Mouse (Mus musculus) T-helper 17 cell (primary cell): ENCODE measurements at regions not wholly inside any gene's neighbourhood (a gene's known extent, or its start where the extent isn't known, plus 50 kb on each side); places are given as distances from the start of the nearest gene placed in this dataset.

Source experiments
- in situ Hi-C, 2 experiments: fragments of 300-600 bp; cut with MboI, MseI; formaldehyde crosslinking; loops; 1 replicate in 1 of 2; 2 replicates in 1 of 2; pipeline ENCODE4 v1.15.1; 2025; ENCODE audit warnings: high pct_unique_total_duplicates in 2 of 2

- in situ Hi-C loops = no loop called here
Measured at GRCm38 (mm10) chr1:166807163-166807945, 125.7 kb upstream of the Fmo9 start.

- in situ Hi-C loops = no loop called here
Measured at GRCm38 (mm10) chr1:166811341-166812071, 129.9 kb upstream of the Fmo9 start.

GRCm38 (mm10) chr1:166812072-166812461 lies 130.4 kb upstream of the Fmo9 start:
- in situ Hi-C loops = no loop called here

GRCm38 (mm10) chr1:166812920-166813439 lies 131.3 kb upstream of the Fmo9 start:
- in situ Hi-C loops = no loop called here

- in situ Hi-C loops = no loop called here
Measured at GRCm38 (mm10) chr1:166817927-166818326, 136.3 kb upstream of the Fmo9 start.

GRCm38 (mm10) chr1:166818682-166819081 lies 137.0 kb upstream of the Fmo9 start:
- in situ Hi-C loops = no loop called here

- in situ Hi-C loops = no loop called here
Measured at GRCm38 (mm10) chr1:166819420-166819819, 137.8 kb upstream of the Fmo9 start.

- in situ Hi-C loops = no loop called here
Measured at GRCm38 (mm10) chr1:166820050-166820449, 138.4 kb upstream of the Fmo9 start.

- in situ Hi-C loops = no loop called here
Measured at GRCm38 (mm10) chr1:166821146-166821545, 139.5 kb upstream of the Fmo9 start.

GRCm38 (mm10) chr1:166837299-166837698 lies 155.7 kb upstream of the Fmo9 start:
- in situ Hi-C loops = no loop called here

GRCm38 (mm10) chr1:166839833-166840232 lies 158.2 kb upstream of the Fmo9 start:
- in situ Hi-C loops = no loop called here

- in situ Hi-C loops = no loop called here
Measured at GRCm38 (mm10) chr1:166843397-166843877, 157.8 kb upstream of the Fam78b start.

- in situ Hi-C loops = no loop called here
Measured at GRCm38 (mm10) chr1:166846566-166846965, 154.7 kb upstream of the Fam78b start.

GRCm38 (mm10) chr1:166847233-166847632 lies 154.0 kb upstream of the Fam78b start:
- in situ Hi-C loops = no loop called here

GRCm38 (mm10) chr1:166848015-166848535 lies 153.1 kb upstream of the Fam78b start:
- in situ Hi-C loops = no loop called here

GRCm38 (mm10) chr1:166855988-166856387 lies 145.2 kb upstream of the Fam78b start:
- in situ Hi-C loops = no loop called here

GRCm38 (mm10) chr1:166866256-166866655 lies 135.0 kb upstream of the Fam78b start:
- in situ Hi-C loops = no loop called here

- in situ Hi-C loops = no loop called here
Measured at GRCm38 (mm10) chr1:166871258-166871657, 130.0 kb upstream of the Fam78b start.

- in situ Hi-C loops = no loop called here
Measured at GRCm38 (mm10) chr1:166876452-166876851, 124.8 kb upstream of the Fam78b start.

GRCm38 (mm10) chr1:166883215-166883614 lies 118.0 kb upstream of the Fam78b start:
- in situ Hi-C loops = no loop called here

- in situ Hi-C loops = no loop called here
Measured at GRCm38 (mm10) chr1:166895945-166896344, 105.3 kb upstream of the Fam78b start.

GRCm38 (mm10) chr1:166898741-166899140 lies 102.5 kb upstream of the Fam78b start:
- in situ Hi-C loops = no loop called here
